Mouse (Mus musculus): Measurements from ENCODE around the gene Mettl6. TPM values are rescaled to one million over a fixed set of nuclear protein-coding genes. Genes with fewer than 3 reads are reported as not detected.
A peak's percentile ranks its signal among the peaks of the same experiment; 100 is the strongest.

Mettl6 gene
- total RNA-seq, 2 experiments from 2014 or later, result 36.3 to 40.2 TPM

GRCm38 (mm10) chr14:31433851-31434360 lies 60.9 kb downstream of the Mettl6 start:
- DNase-seq (ENCODE audit: low spot score in 2 of 2), result no peak

GRCm38 (mm10) chr14:31433126-31433525 lies 61.7 kb downstream of the Mettl6 start:
- no peak for DNase-seq (ENCODE audit: low spot score in 2 of 2)

DNA sequence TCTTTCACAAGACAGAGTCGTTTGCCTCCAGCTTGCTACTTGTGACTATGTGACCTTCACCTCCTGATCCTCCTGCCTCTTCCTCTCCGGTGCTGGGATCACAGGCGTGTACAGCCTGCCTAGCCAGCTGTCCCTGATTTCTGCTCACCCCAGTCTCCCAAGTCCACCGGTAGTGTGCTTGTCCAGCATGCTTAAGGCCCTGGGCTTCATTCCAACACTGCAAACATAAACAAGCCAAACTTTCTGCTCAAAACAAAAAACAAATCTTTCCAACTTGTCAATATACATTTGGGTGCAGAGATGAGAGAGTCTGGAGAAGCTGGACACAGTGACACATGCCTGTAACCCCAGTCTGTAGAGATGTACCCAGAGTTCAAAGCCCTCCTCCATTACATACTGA lies 62.4 kb downstream of the Mettl6 start:
- DNase-seq (ENCODE audit: low spot score in 2 of 2), result no peak

DNA sequence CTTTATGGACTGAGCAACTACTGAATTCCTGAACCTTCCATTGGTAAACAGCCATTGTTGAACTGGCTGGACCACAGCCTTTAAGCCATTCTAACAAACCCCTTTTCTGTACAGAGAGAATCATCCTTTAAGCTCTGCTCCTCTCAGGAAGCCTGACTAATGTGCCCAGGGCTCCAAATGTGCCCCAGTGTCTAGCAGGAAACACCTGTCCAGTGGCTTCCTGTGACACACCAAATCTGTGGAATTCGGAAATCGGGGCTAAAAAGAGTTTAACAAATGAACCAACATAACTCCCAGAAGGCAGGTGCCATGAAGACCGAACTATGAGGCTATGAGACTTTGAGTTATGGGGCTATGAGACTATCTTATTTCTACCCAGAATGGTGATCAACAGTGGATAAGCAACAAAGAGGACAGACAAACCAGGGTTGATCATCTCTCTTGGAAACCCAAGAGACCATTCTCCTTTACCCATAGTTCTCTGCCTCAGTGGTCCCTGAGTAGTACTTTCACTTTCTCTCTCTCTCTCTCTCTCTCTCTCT lies 63.0 kb downstream of the Mettl6 start:
- DNase-seq (ENCODE audit: low spot score in 2 of 2), result no peak

DNA sequence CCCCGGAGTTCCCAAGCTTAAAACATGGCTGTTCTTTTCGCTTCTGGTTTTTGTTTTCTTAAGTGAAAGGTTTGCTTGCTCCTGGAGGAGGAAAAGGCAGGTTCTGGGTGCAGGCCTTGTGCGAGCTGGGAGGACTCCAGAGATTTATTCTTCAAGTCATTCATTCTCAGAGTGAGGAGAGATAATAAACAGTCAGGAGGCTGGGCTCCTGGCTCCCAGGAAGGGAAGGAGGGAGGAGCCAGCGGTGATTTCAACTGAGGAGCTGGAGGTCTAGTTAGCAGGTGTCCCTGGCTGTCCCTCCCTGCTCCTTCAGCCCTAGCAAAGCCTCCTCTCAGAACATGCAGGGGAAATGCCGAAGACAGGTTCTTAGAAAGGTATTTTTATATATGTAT lies 65.8 kb downstream of the Mettl6 start:
- no peak for DNase-seq (ENCODE audit: low spot score in 2 of 2)

GRCm38 (mm10) chr14:31428211-31429003 lies 66.4 kb downstream of the Mettl6 start:
- DNase-seq (ENCODE audit: low spot score in 2 of 2), result peak in 1 of 2 experiments; percentile 52

Other genes starting within 250 kb of the Mettl6 start
- gene Phf7, start 243.7 kb downstream of the Mettl6 start, total RNA-seq (2021), result 10 to 100 TPM; 12.4 to 12.6 TPM
- gene Bap1, start 243.6 kb downstream of the Mettl6 start, total RNA-seq (2021), result 10 to 100 TPM; 82.9 to 83.7 TPM
- 1 to 10 TPM; 2.4 to 3.2 TPM for gene Dnah1, start 171.1 kb downstream of the Mettl6 start, total RNA-seq (2021)
- gene Capn7, start 158.4 kb downstream of the Mettl6 start, total RNA-seq (2021), result 10 to 100 TPM; 47.0 to 53.0 TPM
- 100 to 1,000 TPM; 136 to 140 TPM for gene Sh3bp5, start 59.0 kb downstream of the Mettl6 start, total RNA-seq (2021)
- 10 to 100 TPM; 34.9 to 40.3 TPM for gene Eaf1, start 641 bp downstream of the Mettl6 start, total RNA-seq (2021)
- under 1 TPM; 0.51 to 0.76 TPM for gene Colq, start 96.3 kb upstream of the Mettl6 start, total RNA-seq (2021)
- gene Gm49387, start 145.8 kb upstream of the Mettl6 start, total RNA-seq (2021), result not detected
- 10 to 100 TPM; 62.4 to 63.5 TPM for gene Btd, start 146.0 kb upstream of the Mettl6 start, total RNA-seq (2021)
- gene Hacl1, start 146.2 kb upstream of the Mettl6 start, total RNA-seq (2021), result 10 to 100 TPM; 75.9 to 86.7 TPM